Mouse (Mus musculus) heart, postnatal 0 days (tissue): ENCODE data around the gene Arl14. TPM values are rescaled to one million over a fixed set of nuclear protein-coding genes. Genes with fewer than 3 reads are reported as not detected.

ENCODE experiments used
- ATAC-seq: fragments of 200-750 bp; cut with Nextera tagmentation; 2 replicates; pipeline ENCODE4 v1.8.0; 2017; ENCODE audit warnings: low read depth, moderate number of reproducible peaks, moderate library complexity; ENCODE audit not compliant: insufficient read depth
- DNase-seq: peaks from one replicate; pipeline ENCODE4 v3.0.0-alpha.2; 2016; ENCODE audit warnings: low spot score
- H3K27ac ChIP-seq: fragments of 300-500 bp; sonication (generic); 2 replicates; pipeline ENCODE4 v1.5.1; 2014; ENCODE audit warnings: low read depth, mild to moderate bottlenecking
- H3K27me3 ChIP-seq: fragments of 300-500 bp; sonication (generic); 2 replicates; pipeline ENCODE4 v1.6.1; 2014; ENCODE audit warnings: low read length, mixed read lengths; ENCODE audit not compliant: control insufficient read depth, insufficient read depth
- H3K36me3 ChIP-seq: fragments of 300-500 bp; sonication (generic); replicated peaks from 2 replicates; pipeline ENCODE4 v1.6.1; 2014; ENCODE audit warnings: low read length, mixed read lengths; ENCODE audit not compliant: control insufficient read depth, insufficient read depth
- H3K4me1 ChIP-seq: fragments of 300-500 bp; sonication (generic); 2 replicates; pipeline ENCODE4 v1.6.1; 2014; ENCODE audit warnings: antibody characterized with exemption; ENCODE audit not compliant: control insufficient read depth, insufficient read depth
- H3K4me2 ChIP-seq: fragments of 300-500 bp; sonication (generic); 2 replicates; pipeline ENCODE4 v1.6.1; 2014; ENCODE audit warnings: low read depth, mild to moderate bottlenecking, low read length, moderate library complexity
- H3K4me3 ChIP-seq: fragments of 300-500 bp; sonication (generic); 2 replicates; pipeline ENCODE4 v1.5.1; 2014; ENCODE audit warnings: low read depth, low read length
- H3K9ac ChIP-seq: fragments of 300-500 bp; sonication (generic); replicated peaks from 2 replicates; pipeline ENCODE4 v1.6.1; 2014; ENCODE audit warnings: low read depth, low read length, mixed read lengths
- H3K9me3 ChIP-seq: fragments of 300-500 bp; sonication (generic); replicated peaks from 2 replicates; pipeline ENCODE4 v1.6.1; 2016; ENCODE audit warnings: low read length; ENCODE audit not compliant: control insufficient read depth
- CTCF ChIP-seq: IDR thresholded peaks from 2 replicates; pipeline ENCODE4 v1.5.1; 2016; ENCODE audit warnings: antibody characterized with exemption, control low read depth, low read depth
- EP300 ChIP-seq: IDR thresholded peaks from 2 replicates; pipeline ENCODE4 v1.6.1; 2016; ENCODE audit warnings: antibody characterized with exemption, low read depth
- WGBS: fragments of 180-500 bp; shearing (Covaris S2); extraction: QIAGEN DNeasy Blood & Tissue Kit; methylation state at CpG from one replicate; pipeline ENCODE4 v1.1.7; 2014; 5-methylcytosine and 5-hydroxymethylcytosine counted together
- polyA plus RNA-seq: library from polyadenylated mRNA; unstranded; fragments of >200 nt; fragmentation: Nextera tagmentation; extraction: Ambion mirVana; gene quantifications from 2 replicates; pipeline ENCODE4 v1.2.1, GENCODE M21; 2015
- total RNA-seq: library from RNA; depleted of rRNA; stranded (reverse); fragments of >200 nt; gene quantifications from 2 replicates; pipeline ENCODE4 v1.2.3, GENCODE M21; 2014; ENCODE audit warnings: low replicate concordance

Arl14 gene
- total and polyA plus RNA-seq, 2 experiments from 2014 or later, result not detected

- Histone ChIP-seq H3K4me3 (no peak overlapping the region), H3K4me2 (no peak overlapping the region), H3K27me3 (no peaks in the 10 kb centered on the region), H3K9ac (no peak overlapping the region), H3K4me1 (no peaks in the 10 kb centered on the region), H3K36me3 (no peaks in the 10 kb centered on the region), H3K27ac (no peak overlapping the region), H3K9me3 (no peaks in the 10 kb centered on the region)
- ATAC-seq (no peak), DNase-seq (no peak)
- 69% methylated on average over 9 of the region's 9 CpGs for WGBS
- TF ChIP-seq EP300 (no peak), CTCF (no peak)
Observed at GRCm38 (mm10) chr3:69194496-69194895, 27.7 kb upstream of the Arl14 start.

GRCm38 (mm10) chr3:69195251-69195650 lies 27.0 kb upstream of the Arl14 start:
- Histone ChIP-seq H3K27me3 (no peaks in the 10 kb centered on the region), H3K4me1 (no peaks in the 10 kb centered on the region), H3K27ac (no peak overlapping the region), H3K4me2 (no peak overlapping the region), H3K36me3 (no peaks in the 10 kb centered on the region), H3K4me3 (no peak overlapping the region), H3K9ac (no peak overlapping the region), H3K9me3 (no peaks in the 10 kb centered on the region)
- ATAC-seq (no peak), DNase-seq (no peak)
- no peak for TF ChIP-seq CTCF
- TF ChIP-seq EP300, result no peak
- 74% methylated on average over 8 of the region's 8 CpGs for WGBS

GRCm38 (mm10) chr3:69198098-69198497 lies 24.1 kb upstream of the Arl14 start:
- H3K27ac ChIP-seq, result no peak overlapping the region
- DNase-seq (no peak), ATAC-seq (no peak)
- no peaks in the 10 kb centered on the region for H3K4me1 ChIP-seq
- H3K4me3 ChIP-seq, result no peak overlapping the region
- TF ChIP-seq EP300, result no peak
- no peak for TF ChIP-seq CTCF
- WGBS, result 77% methylated on average over 2 of the region's 2 CpGs
- H3K9me3 ChIP-seq, result no peaks in the 10 kb centered on the region
- no peaks in the 10 kb centered on the region for H3K36me3 ChIP-seq
- H3K9ac ChIP-seq, result no peak overlapping the region
- no peak overlapping the region for H3K4me2 ChIP-seq
- H3K27me3 ChIP-seq, result no peaks in the 10 kb centered on the region

GRCm38 (mm10) chr3:69200251-69200650 lies 22.0 kb upstream of the Arl14 start:
- H3K4me1 ChIP-seq, result peaks cover under 1% of the 10 kb centered on the region; the same call in 1 of the 2 replicates
- no peak for TF ChIP-seq EP300
- H3K4me2 ChIP-seq, result no peak overlapping the region
- H3K36me3 ChIP-seq, result no peaks in the 10 kb centered on the region
- H3K9ac ChIP-seq, result no peak overlapping the region
- ATAC-seq (no peak), DNase-seq (no peak)
- H3K4me3 ChIP-seq, result no peak overlapping the region
- H3K27ac ChIP-seq, result no peak overlapping the region
- H3K27me3 ChIP-seq, result no peaks in the 10 kb centered on the region
- no peaks in the 10 kb centered on the region for H3K9me3 ChIP-seq
- 36% methylated on average over 1 of the region's 1 CpGs for WGBS

DNA sequence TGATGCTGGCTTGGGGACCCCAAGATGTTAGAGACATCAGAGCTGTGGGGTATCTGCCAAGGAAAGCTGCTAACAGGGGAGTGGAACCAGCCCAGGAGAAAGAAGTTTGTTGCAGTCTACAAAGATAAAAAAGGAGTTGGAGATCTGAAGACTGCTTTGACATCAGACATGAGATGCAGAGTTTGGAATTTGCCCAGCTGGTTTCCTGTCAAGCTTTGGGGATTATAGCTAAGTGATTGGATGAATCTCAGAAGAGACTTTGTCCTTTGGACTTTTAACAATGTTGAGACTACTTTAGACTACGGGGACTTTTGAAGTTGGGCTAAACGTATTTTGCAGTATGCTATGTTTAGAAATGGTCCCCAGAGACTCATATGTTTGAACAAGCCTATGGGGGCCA lies 21.0 kb upstream of the Arl14 start:
- H3K4me1 ChIP-seq, result peaks cover 10% of the 10 kb centered on the region
- no peak overlapping the region for H3K4me2 ChIP-seq
- 69% methylated on average over 2 of the region's 2 CpGs for WGBS
- DNase-seq (no peak), ATAC-seq (no peak)
- no peaks in the 10 kb centered on the region for H3K9me3 ChIP-seq
- TF ChIP-seq CTCF (no peak), EP300 (no peak)
- no peak overlapping the region for H3K4me3 ChIP-seq
- H3K27me3 ChIP-seq, result no peaks in the 10 kb centered on the region
- no peak overlapping the region for H3K27ac ChIP-seq
- H3K36me3 ChIP-seq, result no peaks in the 10 kb centered on the region
- no peak overlapping the region for H3K9ac ChIP-seq

DNA sequence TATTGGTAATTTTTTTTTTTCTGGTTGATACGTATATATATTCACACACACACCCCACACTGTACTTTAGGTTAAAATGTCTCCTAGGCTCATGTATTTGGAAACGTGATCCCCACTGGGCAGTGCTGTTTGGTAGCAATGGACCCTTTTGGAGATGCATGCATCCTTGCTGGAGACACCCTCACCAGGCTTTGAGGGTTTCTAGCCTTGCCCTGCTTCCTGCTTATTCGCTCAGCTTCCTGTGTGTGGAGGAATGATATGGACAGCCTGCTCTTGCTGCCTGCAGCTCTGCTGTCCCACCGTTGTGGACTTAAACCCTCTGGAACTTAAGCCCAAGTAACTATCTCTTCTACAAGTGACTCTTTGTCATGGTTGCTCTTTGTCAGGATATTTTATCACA lies 19.3 kb upstream of the Arl14 start:
- no peak overlapping the region for H3K4me3 ChIP-seq
- H3K4me1 ChIP-seq, result peaks cover 10% of the 10 kb centered on the region
- H3K27ac ChIP-seq, result no peak overlapping the region
- ATAC-seq (no peak), DNase-seq (no peak)
- WGBS, result 41% methylated on average over 4 of the region's 4 CpGs
- TF ChIP-seq CTCF (no peak), EP300 (no peak)
- H3K9me3 ChIP-seq, result no peaks in the 10 kb centered on the region
- H3K9ac ChIP-seq, result no peak overlapping the region
- H3K27me3 ChIP-seq, result no peaks in the 10 kb centered on the region
- no peak overlapping the region for H3K4me2 ChIP-seq
- no peaks in the 10 kb centered on the region for H3K36me3 ChIP-seq
